Mouse (Mus musculus) CH12.LX (cell line): ENCODE measurements around the gene Plcd1. TPM values are rescaled to one million over a fixed set of nuclear protein-coding genes. Genes with fewer than 3 reads are reported as not detected.

Experiments
- DNase-seq: peaks from one replicate; pipeline ENCODE4 v3.0.0-alpha.2; 2013; ENCODE audit errors: extremely low read depth
- H3K27ac ChIP-seq: 2 replicates; pipeline ENCODE4 v1.5.1; 2012; ENCODE audit warnings: low read depth, mild to moderate bottlenecking, control low read depth, moderate library complexity; ENCODE audit not compliant: insufficient read depth
- H3K27me3 ChIP-seq: replicated peaks from 2 replicates; pipeline ENCODE3; 2012; ENCODE audit warnings: inconsistent platforms
- H3K36me3 ChIP-seq, 2 experiments: replicated peaks in 1 of 2; 2 replicates each; pipeline versions ENCODE3 to v1.6.1; 2012; ENCODE audit warnings: inconsistent platforms in 1 of 2, low read length in 1 of 2, mild to moderate bottlenecking in 1 of 2, mixed read lengths in 1 of 2, moderate library complexity in 1 of 2; ENCODE audit not compliant: control insufficient read depth in 1 of 2, insufficient read depth in 1 of 2
- H3K4me1 ChIP-seq, 2 experiments: 2 replicates each; pipeline ENCODE4 v1.6.1; 2012; ENCODE audit warnings: inconsistent platforms in 1 of 2, moderate library complexity in 1 of 2; ENCODE audit not compliant: insufficient read depth in 2 of 2, control insufficient read depth in 1 of 2
- H3K4me2 ChIP-seq: 2 replicates; pipeline ENCODE4 v1.6.1; 2012; ENCODE audit warnings: low read depth, mild to moderate bottlenecking, control low read depth; ENCODE audit not compliant: poor library complexity, insufficient read depth, severe bottlenecking
- H3K4me3 ChIP-seq, 3 experiments: fragments of 150-350 bp in 1 of 3; sonication (generic) in 1 of 3; replicated peaks in 1 of 3; 2 replicates each; pipeline versions ENCODE3 to v1.5.1; 2011 to 2012; ENCODE audit warnings: low read depth in 2 of 3, low read length in 2 of 3, mild to moderate bottlenecking in 2 of 3, moderate library complexity in 2 of 3, control low read depth in 1 of 3, improper control_type of control experiment in 1 of 3, inconsistent platforms in 1 of 3, mixed read lengths in 1 of 3; ENCODE audit not compliant: poor library complexity in 1 of 3
- H3K79me2 ChIP-seq: replicated peaks from 2 replicates; pipeline ENCODE4 v1.6.1; 2012; ENCODE audit warnings: mild to moderate bottlenecking, moderate library complexity; ENCODE audit not compliant: control insufficient read depth, poor library complexity, insufficient read depth, severe bottlenecking; ENCODE audit errors: extremely low read depth
- H3K9ac ChIP-seq: 2 replicates; pipeline ENCODE4 v1.6.1; 2012; ENCODE audit warnings: low read depth, mild to moderate bottlenecking, control low read depth, moderate library complexity; ENCODE audit not compliant: insufficient read depth
- H3K9me3 ChIP-seq: replicated peaks from 2 replicates; pipeline ENCODE3; 2012; ENCODE audit warnings: low read length, inconsistent platforms, mixed read lengths
- BHLHE40 ChIP-seq: IDR thresholded peaks from 2 replicates; pipeline ENCODE4 v1.6.1; 2011; ENCODE audit warnings: mild to moderate bottlenecking, low read depth, low read length, improper control_type of control experiment
- E2F4 ChIP-seq: IDR thresholded peaks from 2 replicates; pipeline ENCODE4 v1.6.1; 2011; ENCODE audit warnings: low read depth, low read length, improper control_type of control experiment; ENCODE audit not compliant: insufficient replicate concordance
- EP300 ChIP-seq: IDR thresholded peaks from 2 replicates; pipeline ENCODE4 v1.6.1; 2011; ENCODE audit warnings: low read length, improper control_type of control experiment
- ETS1 ChIP-seq: conservative IDR thresholded peaks from 2 replicates; pipeline ENCODE4 v1.6.1; 2012; ENCODE audit warnings: low read depth, mild to moderate bottlenecking, inconsistent platforms, low read length, improper control_type of control experiment, moderate library complexity
- GABPA ChIP-seq: IDR thresholded peaks from 2 replicates; pipeline ENCODE4 v1.6.1; 2012; ENCODE audit warnings: low read depth, low read length, improper control_type of control experiment, inconsistent platforms; ENCODE audit not compliant: insufficient replicate concordance
- HCFC1 ChIP-seq: IDR thresholded peaks from 2 replicates; pipeline ENCODE4 v1.6.1; 2012; ENCODE audit warnings: low read depth, mild to moderate bottlenecking, inconsistent platforms, low read length, improper control_type of control experiment
- KAT2A ChIP-seq: IDR thresholded peaks from 2 replicates; pipeline ENCODE4 v1.6.1; 2012; ENCODE audit warnings: low read length, improper control_type of control experiment, inconsistent platforms; ENCODE audit not compliant: insufficient replicate concordance
- MAX ChIP-seq: IDR thresholded peaks from 2 replicates; pipeline ENCODE4 v1.6.1; 2011; ENCODE audit warnings: low read length, improper control_type of control experiment
- MXI1 ChIP-seq: IDR thresholded peaks from 2 replicates; pipeline ENCODE4 v1.6.1; 2011; ENCODE audit warnings: mild to moderate bottlenecking, low read depth, low read length, improper control_type of control experiment
- NRF1 ChIP-seq: IDR thresholded peaks from 2 replicates; pipeline ENCODE4 v1.6.1; 2014; ENCODE audit warnings: low read depth, mild to moderate bottlenecking, inconsistent platforms, low read length, improper control_type of control experiment, moderate library complexity
- PAX5 ChIP-seq: IDR thresholded peaks from 2 replicates; pipeline ENCODE4 v1.6.1; 2012; ENCODE audit warnings: low read length, inconsistent platforms, mixed read lengths
- RCOR1 ChIP-seq: conservative IDR thresholded peaks from 2 replicates; pipeline ENCODE4 v1.6.1; 2012; ENCODE audit warnings: low read depth, mild to moderate bottlenecking, inconsistent platforms, low read length, improper control_type of control experiment
- SMC3 ChIP-seq: IDR thresholded peaks from 2 replicates; pipeline ENCODE4 v1.6.1; 2011; ENCODE audit warnings: low read depth, low read length, improper control_type of control experiment
- USF1 ChIP-seq: IDR thresholded peaks from 2 replicates; pipeline ENCODE4 v1.6.1; 2014; ENCODE audit warnings: low read depth, mild to moderate bottlenecking, inconsistent platforms, low read length, improper control_type of control experiment
- USF2 ChIP-seq: conservative IDR thresholded peaks from 2 replicates; pipeline ENCODE4 v1.6.1; 2011; ENCODE audit warnings: low read depth, low read length, improper control_type of control experiment
- ZC3H11A ChIP-seq: IDR thresholded peaks from 2 replicates; pipeline ENCODE4 v1.6.1; 2012; ENCODE audit warnings: low read depth, mild to moderate bottlenecking, inconsistent platforms, low read length, improper control_type of control experiment
- ZNF384 ChIP-seq: IDR thresholded peaks from 2 replicates; pipeline ENCODE4 v1.6.1; 2012; ENCODE audit warnings: low read depth, low read length, improper control_type of control experiment, inconsistent platforms
- dilution Hi-C: fragments of 300-500 bp; cut with MboI; formaldehyde crosslinking; loops from 2 replicates; pipeline ENCODE4 v1.14.3; 2020; ENCODE audit warnings: low sequenced_read_pairs; ENCODE audit not compliant: extremely low pct_unique_long_range_greater_than_20kb, extremely low pct_ligation_motif_present
- in situ Hi-C: fragments of 300-500 bp; cut with MboI; formaldehyde crosslinking; loops from 3 replicates; pipeline ENCODE4 v1.14.3; 2019; ENCODE audit warnings: low sequenced_read_pairs, low pct_ligation_motif_present, low pct_unique_long_range_greater_than_20kb, mixed read lengths
- polyA plus RNA-seq: library from polyadenylated mRNA; unstranded; fragments of >175 nt; gene quantifications from 2 replicates; pipeline ENCODE4 v1.2.1, GENCODE M21; 2012; ENCODE audit warnings: low read depth; ENCODE audit not compliant: insufficient read length
- total RNA-seq, 2 experiments: library from RNA; depleted of rRNA; stranded (reverse); fragments of 300-350 nt in 1 of 2; fragments of >200 nt in 1 of 2; gene quantifications; 2 replicates each; pipeline ENCODE4 v1.2.3; 2012 to 2014

The Plcd1 gene
- total and polyA plus RNA-seq, 3 experiments, result 0.38 to 0.43 TPM; not detected in 1

- Histone ChIP-seq H3K9me3 (no peaks in the 10 kb centered on the region), H3K36me3 (no peaks in the 10 kb centered on the region), H3K27me3 (peaks cover 86% of the 10 kb centered on the region), H3K4me1 (no peaks in the 10 kb centered on the region), H3K79me2 (no peaks in the 10 kb centered on the region), H3K4me3 (no peak overlapping the region), H3K4me2 (no peak overlapping the region), H3K9ac (no peak overlapping the region), H3K27ac (no peak overlapping the region)
- dilution Hi-C loops (no loop called here), in situ Hi-C loops (no loop called here)
- TF ChIP-seq KAT2A (no peak), HCFC1 (no peak), ZC3H11A (no peak), BHLHE40 (no peak), MXI1 (no peak), ZNF384 (no peak), USF1 (no peak), PAX5 (no peak), ETS1 (no peak), USF2 (no peak)
- no peak for DNase-seq
Measured at GRCm38 (mm10) chr9:119031772-119032171, 61.5 kb downstream of the Plcd1 start.

- DNase-seq, result no peak
- dilution Hi-C loops, result no loop called here
- Histone ChIP-seq H3K36me3 (no peaks in the 10 kb centered on the region), H3K27ac (no peak overlapping the region), H3K4me2 (no peak overlapping the region), H3K79me2 (no peaks in the 10 kb centered on the region), H3K4me3 (no peak overlapping the region), H3K9ac (no peak overlapping the region), H3K4me1 (no peaks in the 10 kb centered on the region), H3K9me3 (no peaks in the 10 kb centered on the region), H3K27me3 (peaks cover 82% of the 10 kb centered on the region)
- in situ Hi-C loops, result no loop called here
- no peak for TF ChIP-seq PAX5
- no peak for TF ChIP-seq MAX
- no peak for TF ChIP-seq GABPA
- no peak for TF ChIP-seq EP300
- TF ChIP-seq ETS1, result no peak
- no peak for TF ChIP-seq NRF1
- no peak for TF ChIP-seq RCOR1
- TF ChIP-seq USF1, result no peak
- no peak for TF ChIP-seq SMC3
- no peak for TF ChIP-seq USF2
- no peak for TF ChIP-seq E2F4
Measured at GRCm38 (mm10) chr9:119031038-119031437, 62.3 kb downstream of the Plcd1 start.
